Comparison of ENCODE assay signal across 8 mouse cellular contexts in genomic region chr3:84460952-84461351, GRCm38 (mm10). TPM values are rescaled to one million over a fixed set of nuclear protein-coding genes. Genes with fewer than 3 reads are reported as not detected.
DNase-seq lines count a peak whose midpoint lies in the region; ATAC-seq and TF ChIP-seq lines count a peak whose summit lies in the region.

No protein-coding gene starts in this region.

- no peaks in the 10 kb centered on the region for H3K9me3 ChIP-seq in midbrain, embryonic 10.5 days (replicated peaks)
- no peaks in the 10 kb centered on the region for H3K9me3 ChIP-seq in midbrain, postnatal 0 days (ENCODE audit: low read length)
- H3K9me3 ChIP-seq in embryonic facial prominence, embryonic 14.5 days (ENCODE audit: control insufficient read depth, low read length), result no peaks in the 10 kb centered on the region

- no peak for ATAC-seq in midbrain, postnatal 0 days (ENCODE audit: low FRiP score)
- ATAC-seq in embryonic facial prominence, embryonic 14.5 days (ENCODE audit: low read depth), result peak; percentile 64; the same call in 1 of the 2 replicates
- peak; percentile 85 for ATAC-seq in megakaryocyte-erythroid progenitor cell, adult 5-6 weeks (replicated peaks; ENCODE audit: low FRiP score, low TSS enrichment, poor library complexity, severe bottlenecking)

- no peaks in the 10 kb centered on the region for H3K36me3 ChIP-seq in midbrain, embryonic 10.5 days
- H3K36me3 ChIP-seq in midbrain, postnatal 0 days (ENCODE audit: insufficient read depth, low read length), result no peaks in the 10 kb centered on the region
- no peaks in the 10 kb centered on the region for H3K36me3 ChIP-seq in embryonic facial prominence, embryonic 14.5 days (ENCODE audit: control insufficient read depth, insufficient read depth, low read length)

- TF ChIP-seq CTCF in midbrain, postnatal 0 days (IDR thresholded peaks at IDR 0.05), result no peak

- H3K9ac ChIP-seq in midbrain, postnatal 0 days (replicated peaks; ENCODE audit: low read length, poor library complexity, severe bottlenecking), result no peak overlapping the region
- H3K9ac ChIP-seq in embryonic facial prominence, embryonic 14.5 days (ENCODE audit: low read depth, low read length), result no peak overlapping the region

- H3K27ac ChIP-seq in midbrain, embryonic 10.5 days (replicated peaks), result peak overlapping the region; percentile 24; the same call in 1 of the 2 replicates
- H3K27ac ChIP-seq in midbrain, postnatal 0 days (ENCODE audit: low read depth, low read length), result no peak overlapping the region
- H3K27ac ChIP-seq in embryonic facial prominence, embryonic 14.5 days (replicated peaks; ENCODE audit: low read depth, low read length), result no peak overlapping the region

- H3K4me3 ChIP-seq in midbrain, embryonic 10.5 days, result no peak overlapping the region
- no peak overlapping the region for H3K4me3 ChIP-seq in midbrain, postnatal 0 days (ENCODE audit: low read depth, low read length)
- no peak overlapping the region for H3K4me3 ChIP-seq in embryonic facial prominence, embryonic 14.5 days (ENCODE audit: low read depth, low read length)

- H3K4me2 ChIP-seq in midbrain, postnatal 0 days (ENCODE audit: low read depth, low read length, poor library complexity, severe bottlenecking), result no peak overlapping the region
- no peak overlapping the region for H3K4me2 ChIP-seq in embryonic facial prominence, embryonic 14.5 days (ENCODE audit: low read depth, low read length)

- peaks cover 35% of the 10 kb centered on the region for H3K4me1 ChIP-seq in midbrain, embryonic 10.5 days
- no peaks in the 10 kb centered on the region for H3K4me1 ChIP-seq in midbrain, postnatal 0 days (ENCODE audit: insufficient read depth, low read length)
- H3K4me1 ChIP-seq in embryonic facial prominence, embryonic 14.5 days (ENCODE audit: control insufficient read depth, insufficient read depth, low read length), result peaks cover 5% of the 10 kb centered on the region; the same call in 1 of the 2 replicates

- H3K27me3 ChIP-seq in midbrain, embryonic 10.5 days (ENCODE audit: low read depth, poor library complexity, severe bottlenecking), result no peaks in the 10 kb centered on the region; the same call in 1 of the 2 replicates
- no peaks in the 10 kb centered on the region for H3K27me3 ChIP-seq in midbrain, postnatal 0 days (ENCODE audit: insufficient read depth, low read length)
- no peaks in the 10 kb centered on the region for H3K27me3 ChIP-seq in embryonic facial prominence, embryonic 14.5 days (replicated peaks; ENCODE audit: control insufficient read depth, insufficient read depth, low read length)

- no peak for DNase-seq in midbrain, embryonic 10.5 days (ENCODE audit: low spot score)
- DNase-seq in midbrain, postnatal 0 days (ENCODE audit: low spot score), result no peak
- DNase-seq in embryonic facial prominence, embryonic 14.5 days (ENCODE audit: low spot score), result peak; percentile 45
- DNase-seq in kidney, adult 18-20 months, result peak; percentile 64
- no peak for DNase-seq in right cerebral cortex, postnatal 4 days
- no peak for DNase-seq in adipocyte (ENCODE audit: low spot score)
- no peak for DNase-seq in cerebellum, postnatal 14 days

- 58% methylated on average over 12 of the region's 12 CpGs for WGBS in midbrain, embryonic 10.5 days
- 38% methylated on average over 12 of the region's 12 CpGs for WGBS in midbrain, postnatal 0 days
- WGBS in embryonic facial prominence, embryonic 14.5 days, result 12% methylated on average over 12 of the region's 12 CpGs

RNA-seq across cellular contexts. Expression of gene Fhdc1, which starts 19.3 kb away (rescaled TPM):
- polyA plus RNA-seq in midbrain, embryonic 10.5 days (2016; fragmentation: Nextera tagmentation; extraction: Ambion mirVana), result 2.0 and 2.1 TPM in 2 replicates
- total RNA-seq in midbrain, postnatal 0 days (2014; rRNA removed), result 3.7 and 3.8 TPM in 2 replicates
- 3.0 TPM in 2 replicates for polyA plus RNA-seq in midbrain, postnatal 0 days (2015; fragmentation: Nextera tagmentation; extraction: Ambion mirVana)
- 6.2 and 6.8 TPM in 2 replicates for polyA plus RNA-seq in embryonic facial prominence, embryonic 14.5 days (2014; fragmentation: Nextera tagmentation; extraction: Ambion mirVana)
- 0.59 and 0.79 TPM in 2 replicates for total RNA-seq in megakaryocyte-erythroid progenitor cell, adult 5-6 weeks (2014; fragmentation: Nextera tagmentation)
- 1.6 and 2.0 TPM in 2 replicates for total RNA-seq in megakaryocyte-erythroid progenitor cell, adult 5-6 weeks (2017)

Comparison
In these comparisons a context has a peak if more than half of its experiments do, and no peak if none do; other contexts are left out.
1. DNase-seq: peak in embryonic facial prominence, embryonic 14.5 days (single experiment) and kidney, adult 18-20 months (single experiment); none in midbrain, embryonic 10.5 days (single experiment), midbrain, postnatal 0 days (single experiment), right cerebral cortex, postnatal 4 days (single experiment), adipocyte (single experiment) and cerebellum, postnatal 14 days (0 of 2).